Mouse (Mus musculus) lung, embryonic 14.5 days (tissue): ENCODE results near the gene Glod4. TPM values are rescaled to one million over a fixed set of nuclear protein-coding genes. Genes with fewer than 3 reads are reported as not detected.

Experiments used
- ATAC-seq: fragments of 200-750 bp; cut with Nextera tagmentation; 2 replicates; pipeline ENCODE4 v1.8.0; 2017; ENCODE audit warnings: mild to moderate bottlenecking, moderate TSS enrichment, moderate library complexity; ENCODE audit not compliant: insufficient read depth
- DNase-seq: peaks from one replicate; pipeline ENCODE4 v3.0.0-alpha.2; 2015
- H3K27ac ChIP-seq: fragments of 300-500 bp; sonication (generic); 2 replicates; pipeline ENCODE4 v1.5.1; 2014; ENCODE audit warnings: low read depth, mild to moderate bottlenecking, moderate library complexity
- H3K27me3 ChIP-seq: fragments of 300-500 bp; sonication (generic); 2 replicates; pipeline ENCODE4 v1.6.1; 2014; ENCODE audit warnings: low read length, control low read depth; ENCODE audit not compliant: insufficient read depth
- H3K36me3 ChIP-seq: fragments of 300-500 bp; sonication (generic); 2 replicates; pipeline ENCODE4 v1.6.1; 2014; ENCODE audit warnings: control low read depth; ENCODE audit not compliant: insufficient read depth
- H3K4me1 ChIP-seq: fragments of 300-500 bp; sonication (generic); 2 replicates; pipeline ENCODE4 v1.6.1; 2014; ENCODE audit warnings: antibody characterized with exemption, control low read depth; ENCODE audit not compliant: insufficient read depth
- H3K4me2 ChIP-seq: fragments of 300-500 bp; sonication (generic); 2 replicates; pipeline ENCODE4 v1.6.1; 2014; ENCODE audit warnings: mild to moderate bottlenecking
- H3K4me3 ChIP-seq: fragments of 300-500 bp; sonication (generic); 2 replicates; pipeline ENCODE4 v1.5.1; 2014; ENCODE audit warnings: low read depth, low read length
- H3K9ac ChIP-seq: fragments of 300-500 bp; sonication (generic); 2 replicates; pipeline ENCODE4 v1.6.1; 2014
- H3K9me3 ChIP-seq: fragments of 300-500 bp; sonication (generic); 2 replicates; pipeline ENCODE4 v1.6.1; 2016; ENCODE audit warnings: low read depth, low read length, control low read depth
- CTCF ChIP-seq: IDR thresholded peaks from 2 replicates; pipeline ENCODE4 v1.5.1; 2016; ENCODE audit warnings: antibody characterized with exemption, low read depth
- WGBS: fragments of 180-500 bp; shearing (Covaris S2); extraction: QIAGEN DNeasy Blood & Tissue Kit; methylation state at CpG from one replicate; pipeline ENCODE4 v1.1.7; 2014; 5-methylcytosine and 5-hydroxymethylcytosine counted together
- polyA plus RNA-seq: library from polyadenylated mRNA; unstranded; fragments of >200 nt; fragmentation: Nextera tagmentation; extraction: Ambion mirVana; gene quantifications from 2 replicates; pipeline ENCODE4 v1.2.1, GENCODE M21; 2014

Gene Glod4
- polyA plus RNA-seq, 1 experiment from 2014 or later, result 131 TPM

DNA sequence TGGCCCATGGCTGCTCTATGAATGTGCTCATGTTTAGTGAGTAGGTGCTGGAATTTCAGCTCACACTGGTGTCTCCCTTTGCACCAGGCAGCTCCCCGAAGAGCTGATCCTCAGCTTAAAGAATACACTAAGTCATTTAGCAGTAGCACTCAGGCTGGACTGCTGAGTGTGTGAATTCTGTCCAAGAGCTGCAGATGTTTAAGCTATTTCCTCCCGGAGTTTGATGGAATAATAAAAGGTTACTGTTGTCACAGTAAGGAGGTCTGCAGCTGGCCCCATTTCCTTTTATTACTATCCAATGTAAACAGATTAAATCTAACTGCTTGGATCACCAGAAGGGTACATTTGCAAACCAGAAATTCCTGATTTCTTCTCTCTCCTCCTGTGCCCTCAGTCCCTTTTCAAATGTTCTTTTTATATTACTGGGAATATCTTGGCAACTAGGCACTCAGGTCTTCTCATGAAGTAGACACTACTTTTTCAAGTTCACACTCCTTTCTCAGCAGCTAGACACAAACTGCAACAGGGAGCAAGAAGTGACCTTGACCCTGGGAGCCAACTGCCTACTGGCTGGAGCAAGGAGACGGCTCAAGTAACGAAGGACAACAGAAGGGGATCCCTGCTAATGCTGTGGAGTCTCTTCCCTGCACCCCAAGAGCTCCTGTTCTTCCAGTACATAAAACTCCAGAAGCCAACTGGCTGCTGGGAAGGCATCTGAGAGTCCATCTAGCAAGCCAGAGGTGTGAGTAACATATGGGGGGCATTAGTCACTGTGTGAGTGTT is 144.1 kb downstream of the Glod4 start:
- 21% methylated on average over 4 of the region's 4 CpGs for WGBS
- Histone ChIP-seq H3K27me3 (no peaks in the 10 kb centered on the region), H3K4me3 (no peak overlapping the region), H3K9me3 (no peaks in the 10 kb centered on the region; the same call in 1 of the 2 replicates), H3K4me1 (peaks cover 34% of the 10 kb centered on the region), H3K4me2 (0 out of 2 replicates have a peak overlapping the region, but pooled peaks have one; percentile 25), H3K36me3 (no peaks in the 10 kb centered on the region), H3K9ac (no peak overlapping the region), H3K27ac (peak overlapping the region; percentile 43)
- TF ChIP-seq CTCF, result no peak
- DNase-seq (peak; percentile 84), ATAC-seq (peak; percentile 89)

DNA sequence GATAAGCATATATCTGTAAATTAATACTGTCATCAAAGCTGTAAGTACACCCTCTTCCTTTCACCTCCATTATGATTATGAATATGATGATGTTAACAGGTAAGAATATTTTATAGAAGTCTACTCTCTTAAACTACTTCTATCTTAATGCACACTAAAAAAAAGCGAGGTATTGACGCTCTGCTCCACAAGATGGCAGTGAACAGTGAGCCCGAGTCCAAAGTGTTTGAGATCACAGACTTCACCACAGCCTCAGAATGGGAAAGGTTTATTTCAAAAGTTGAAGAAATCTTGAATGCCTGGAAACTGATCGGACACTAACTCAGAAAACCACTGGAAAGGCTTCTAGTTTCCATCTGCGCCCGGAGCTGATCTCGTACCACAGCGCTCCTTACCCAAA is 149.9 kb downstream of the Glod4 start:
- H3K4me1 ChIP-seq, result peaks cover 6% of the 10 kb centered on the region
- no peak overlapping the region for H3K9ac ChIP-seq
- no peak overlapping the region for H3K4me3 ChIP-seq
- DNase-seq (peak; percentile 63), ATAC-seq (no peak)
- TF ChIP-seq CTCF, result peak; percentile 49
- H3K36me3 ChIP-seq, result peaks cover 7% of the 10 kb centered on the region; the same call in 1 of the 2 replicates
- WGBS, result 84% methylated on average over 8 of the region's 8 CpGs
- H3K27ac ChIP-seq, result no peak overlapping the region
- H3K9me3 ChIP-seq, result no peaks in the 10 kb centered on the region; the same call in 1 of the 2 replicates
- no peak overlapping the region for H3K4me2 ChIP-seq
- H3K27me3 ChIP-seq, result no peaks in the 10 kb centered on the region

DNA sequence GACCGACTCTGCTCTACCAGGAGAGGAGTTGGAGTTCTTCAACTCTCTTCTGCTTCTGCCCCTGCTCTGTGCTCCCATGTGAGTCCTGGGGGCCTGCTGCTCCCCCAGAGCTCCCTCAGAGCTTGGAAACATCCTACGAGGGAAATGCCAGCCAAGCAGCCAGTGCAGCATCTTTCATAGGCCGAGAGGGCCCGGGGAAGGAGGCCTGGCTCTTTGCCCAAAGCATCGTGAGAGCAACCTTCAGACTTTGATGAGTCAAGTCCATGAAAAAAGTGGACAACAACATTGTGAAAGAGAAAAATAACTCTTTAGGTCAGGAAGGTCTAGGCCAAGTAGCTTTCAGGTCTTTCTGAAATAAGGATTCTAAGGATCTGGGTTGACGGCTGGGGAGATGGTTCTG is 153.7 kb downstream of the Glod4 start:
- Histone ChIP-seq H3K9me3 (no peaks in the 10 kb centered on the region), H3K4me3 (no peak overlapping the region), H3K27me3 (no peaks in the 10 kb centered on the region), H3K36me3 (peaks cover 12% of the 10 kb centered on the region; the same call in 1 of the 2 replicates), H3K4me2 (no peak overlapping the region), H3K27ac (no peak overlapping the region), H3K9ac (no peak overlapping the region), H3K4me1 (no peaks in the 10 kb centered on the region)
- ATAC-seq (no peak), DNase-seq (no peak)
- no peak for TF ChIP-seq CTCF
- 66% methylated on average over 6 of the region's 6 CpGs for WGBS

DNA sequence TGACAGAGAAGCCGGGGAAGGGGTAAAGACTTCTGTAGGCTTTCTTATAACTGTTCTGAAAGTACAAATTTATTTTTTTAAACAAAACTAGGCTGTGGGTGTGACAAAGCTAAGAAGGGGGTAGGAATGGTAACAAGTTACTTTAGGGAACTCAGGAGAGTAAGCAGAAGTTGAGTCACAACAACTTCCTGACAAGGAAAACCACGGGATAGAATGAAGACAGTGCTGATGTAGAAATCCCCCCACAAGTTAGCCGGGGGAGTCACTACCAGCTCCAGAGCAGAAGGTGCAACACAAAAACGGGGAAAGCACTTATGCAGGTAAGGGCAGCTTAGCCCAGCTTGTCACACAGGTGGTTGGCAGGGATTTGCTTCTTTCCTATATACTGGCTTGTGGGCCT is 155.0 kb downstream of the Glod4 start:
- DNase-seq, result no peak
- Histone ChIP-seq H3K27me3 (no peaks in the 10 kb centered on the region), H3K36me3 (peaks cover 12% of the 10 kb centered on the region; the same call in 1 of the 2 replicates), H3K27ac (no peak overlapping the region), H3K4me2 (no peak overlapping the region), H3K9me3 (no peaks in the 10 kb centered on the region), H3K4me3 (no peak overlapping the region), H3K9ac (no peak overlapping the region), H3K4me1 (no peaks in the 10 kb centered on the region)
- no peak for TF ChIP-seq CTCF
- WGBS, result 75% methylated on average over 4 of the region's 4 CpGs
- ATAC-seq, result no peak

DNA sequence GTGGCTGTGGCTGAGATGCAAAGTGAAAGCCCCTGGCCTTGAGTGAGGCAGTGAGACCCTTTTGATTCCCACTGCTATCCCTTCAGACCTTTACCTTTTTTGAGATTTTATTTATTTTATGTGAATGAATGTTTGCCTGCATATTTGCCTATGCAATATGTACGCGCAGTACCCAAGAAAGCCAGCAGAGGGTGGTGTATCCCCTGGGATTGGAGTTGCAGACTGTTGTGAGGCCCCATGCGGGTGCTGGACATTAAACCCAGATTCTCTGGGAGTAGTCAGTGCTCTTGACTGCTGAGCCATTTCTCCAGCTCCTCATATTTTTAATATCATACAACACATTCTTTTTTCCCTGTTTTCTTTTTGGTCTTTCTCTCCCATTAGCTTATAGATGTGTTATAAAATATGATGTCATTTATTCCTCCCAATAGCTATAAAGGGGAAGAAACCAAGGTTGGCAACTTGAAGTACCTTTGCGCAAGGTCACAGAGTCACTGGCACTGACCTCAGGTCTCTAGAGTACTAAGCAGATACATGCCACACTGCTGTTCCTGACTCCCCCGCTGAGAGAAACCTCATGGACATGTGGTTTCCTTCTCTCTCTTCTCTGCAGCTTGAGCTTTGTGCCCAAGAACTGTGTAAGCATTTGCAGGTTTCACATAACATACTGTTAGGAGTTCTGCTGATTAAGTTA is 157.5 kb downstream of the Glod4 start:
- Histone ChIP-seq H3K9me3 (no peaks in the 10 kb centered on the region), H3K36me3 (peaks cover 17% of the 10 kb centered on the region; the same call in 1 of the 2 replicates), H3K4me3 (no peak overlapping the region), H3K27me3 (no peaks in the 10 kb centered on the region), H3K27ac (no peak overlapping the region), H3K4me2 (no peak overlapping the region), H3K4me1 (no peaks in the 10 kb centered on the region), H3K9ac (no peak overlapping the region)
- peak; percentile 85 for TF ChIP-seq CTCF
- peak; percentile 68 for DNase-seq
- ATAC-seq, result no peak
- 73% methylated on average over 5 of the region's 5 CpGs for WGBS

DNA sequence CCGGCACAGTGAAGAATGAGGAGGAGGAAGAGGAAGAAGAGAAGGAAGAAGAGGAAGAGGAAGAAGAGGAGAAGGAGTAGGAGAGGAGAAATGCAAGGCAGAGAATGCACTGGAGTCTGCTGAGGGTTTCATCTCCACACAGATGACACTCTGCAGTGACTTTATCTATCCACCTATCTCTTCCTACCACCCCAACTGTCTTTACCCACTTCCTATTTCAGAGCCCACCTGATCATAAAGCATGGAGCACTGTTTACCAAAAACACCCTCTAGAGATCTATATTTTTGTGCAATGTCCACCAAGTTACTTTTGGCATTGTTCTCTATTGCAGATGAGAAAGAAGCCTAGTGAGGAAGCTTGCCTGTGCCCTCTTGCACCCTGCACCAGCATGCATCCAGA is 158.6 kb downstream of the Glod4 start:
- H3K4me1 ChIP-seq, result no peaks in the 10 kb centered on the region
- 81% methylated on average over 1 of the region's 1 CpGs for WGBS

DNA sequence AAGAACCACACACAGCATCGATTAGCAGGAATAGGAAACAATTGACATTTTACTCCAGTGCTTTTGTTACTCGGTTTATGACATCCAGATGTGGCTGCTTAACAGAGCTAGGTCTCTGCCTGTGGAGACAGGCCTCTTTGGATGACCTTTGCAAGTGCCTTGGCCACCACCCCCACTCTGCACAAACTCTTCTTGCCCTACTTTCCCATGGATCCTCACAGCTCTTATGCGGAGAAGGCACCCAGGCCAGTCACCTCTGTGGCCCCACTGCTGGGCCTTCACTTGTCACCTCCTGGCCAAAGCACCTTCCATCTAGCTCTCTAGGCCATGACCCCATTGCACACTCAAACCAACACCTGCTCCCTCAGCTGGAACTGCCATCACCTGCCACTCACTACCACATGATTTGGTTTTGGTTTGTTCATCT is 159.6 kb downstream of the Glod4 start:
- TF ChIP-seq CTCF, result no peak
- ATAC-seq, result no peak

More for the DNA sequence above, 158.6 kb downstream of the Glod4 start:
- TF ChIP-seq CTCF, result no peak
- Histone ChIP-seq H3K27me3 (no peaks in the 10 kb centered on the region), H3K9me3 (no peaks in the 10 kb centered on the region), H3K4me3 (no peak overlapping the region), H3K9ac (no peak overlapping the region), H3K4me2 (no peak overlapping the region), H3K27ac (no peak overlapping the region), H3K36me3 (peaks cover 23% of the 10 kb centered on the region; the same call in 1 of the 2 replicates)
- no peak for ATAC-seq
- DNase-seq, result no peak

More for the DNA sequence above, 159.6 kb downstream of the Glod4 start:
- Histone ChIP-seq H3K27ac (no peak overlapping the region), H3K27me3 (no peaks in the 10 kb centered on the region), H3K4me2 (no peak overlapping the region), H3K9ac (no peak overlapping the region), H3K9me3 (no peaks in the 10 kb centered on the region), H3K36me3 (peaks cover 26% of the 10 kb centered on the region; the same call in 1 of the 2 replicates), H3K4me1 (no peaks in the 10 kb centered on the region), H3K4me3 (no peak overlapping the region)
- 40% methylated on average over 3 of the region's 3 CpGs for WGBS
- DNase-seq, result no peak
